Mouse (Mus musculus) heart, postnatal 25 days (tissue): ENCODE data around the gene Arl14ep. TPM values are rescaled to one million over a fixed set of nuclear protein-coding genes. Genes with fewer than 3 reads are reported as not detected.
A peak's percentile ranks its signal among the peaks of the same experiment; 100 is the strongest.
"Not testable (repeated sequence)": the region's sequence is repeated elsewhere in the genome, so short reads cannot be mapped to it uniquely, and the experiment has no call there.

Experiments used
- DNase-seq: peaks from one replicate; pipeline ENCODE4 v3.0.0; 2022; ENCODE audit warnings: low spot score
- intact Hi-C: fragments of 180-260 bp; cut with DNase I; formaldehyde crosslinking; loops from one replicate; pipeline ENCODE4 v1.15.1; 2025
- total RNA-seq, 2 experiments: library from RNA; stranded (reverse); gene quantifications; 2 replicates each; pipeline ENCODE4 v1.2.3; 2021

Arl14ep gene
- 10 to 100 TPM; 10.4 to 11.0 TPM for total RNA-seq

DNA sequence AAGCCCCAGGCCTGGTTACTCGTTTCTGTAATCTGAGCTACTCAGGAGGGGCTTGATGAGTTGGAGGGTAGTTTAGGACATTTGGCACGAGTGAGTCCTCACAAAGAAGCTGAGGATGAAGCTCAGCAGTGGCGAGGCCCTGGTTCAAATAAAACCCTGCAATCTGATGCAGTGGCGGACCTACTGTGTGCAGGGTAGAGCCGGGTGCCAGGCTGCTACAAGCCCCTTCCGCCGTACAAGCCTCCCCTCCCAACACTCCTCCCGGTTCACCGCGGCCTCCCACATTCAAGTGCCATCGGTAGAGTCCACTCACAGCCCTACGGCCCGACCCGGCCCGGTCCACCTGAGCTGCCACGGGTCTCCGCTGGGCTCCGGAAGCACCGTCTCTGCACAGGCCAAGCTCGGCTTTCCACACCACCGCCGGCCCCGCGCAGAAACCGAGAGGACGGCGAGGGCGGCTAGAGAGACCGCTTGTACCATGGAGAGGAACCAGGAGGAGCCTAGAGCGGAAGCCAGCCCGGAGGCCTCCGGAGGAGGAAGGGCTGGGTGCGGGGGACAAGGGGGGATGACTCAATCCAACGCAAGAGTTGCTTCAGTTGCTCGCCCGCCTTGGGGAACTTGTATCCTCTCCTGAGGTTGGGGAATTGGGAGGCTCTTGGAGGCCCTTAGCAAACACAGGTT, at the start of gene Arl14ep:
Gene Arl14ep, minus strand, starts transcription at position 466 of the 681 bp plus-strand sequence.
- intact Hi-C loops: no loop called here
- DNase-seq: peak; percentile 73

DNA sequence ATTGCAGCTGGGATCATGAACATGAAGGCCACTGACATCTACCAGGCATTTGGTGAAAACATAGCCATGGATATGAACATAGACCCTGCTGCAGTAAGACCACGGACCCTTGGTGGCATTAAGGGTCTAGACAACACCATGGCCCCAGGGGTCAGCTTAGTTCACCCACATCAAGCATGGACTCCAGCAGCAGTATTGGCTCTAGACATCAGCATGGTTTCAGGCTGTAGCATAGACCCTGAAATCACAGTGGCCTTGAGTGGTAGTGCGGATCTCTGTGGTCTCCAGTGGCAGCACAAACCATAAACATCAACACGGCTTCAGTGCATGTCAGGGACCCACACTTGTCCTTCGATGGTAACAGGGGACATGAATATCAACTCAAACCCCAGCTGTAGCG, 48.5 kb upstream of the Arl14ep start:
- intact Hi-C loops: no loop called here
- DNase-seq: no peak

DNA sequence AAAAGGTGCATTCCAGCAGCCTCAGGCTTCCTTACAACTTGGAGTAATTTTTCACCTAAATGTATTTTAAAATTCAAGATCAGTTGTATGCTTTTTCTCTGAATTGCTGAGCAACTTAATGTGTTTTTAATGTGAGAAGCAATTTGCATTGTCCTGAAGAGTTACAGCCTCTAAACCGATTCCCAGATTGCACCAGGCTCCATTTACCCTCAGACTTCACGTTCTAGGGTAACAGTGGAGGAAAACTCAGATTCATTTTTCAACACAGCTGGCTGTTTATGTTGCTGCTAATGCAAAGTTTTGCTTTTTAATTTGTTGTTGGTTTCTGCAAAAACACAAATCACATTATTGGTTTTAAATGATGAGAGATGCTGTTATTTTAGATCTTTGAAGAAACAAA, 45.1 kb upstream of the Arl14ep start:
- no peak for DNase-seq
- intact Hi-C loops: no loop called here

DNA sequence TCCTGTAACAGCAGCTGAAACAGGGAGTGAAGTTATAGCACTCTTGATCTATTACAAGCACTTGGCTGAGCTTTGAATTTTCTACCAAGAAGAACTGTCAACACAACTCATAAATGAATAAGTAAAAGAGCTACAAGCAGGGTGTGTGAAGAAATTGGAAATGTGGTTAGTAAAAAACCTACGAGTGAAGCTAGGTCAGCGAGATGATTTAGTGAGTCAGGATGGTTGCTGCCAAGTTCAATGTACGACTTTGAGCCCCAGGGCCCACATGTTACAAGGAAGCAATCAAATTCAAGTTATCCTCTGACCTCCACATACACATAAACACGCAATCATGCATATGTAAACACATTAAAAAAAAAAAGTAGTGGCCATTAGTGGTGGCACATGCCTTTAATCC, 38.9 kb upstream of the Arl14ep start:
- intact Hi-C loops: no loop called here
- no peak for DNase-seq

DNA sequence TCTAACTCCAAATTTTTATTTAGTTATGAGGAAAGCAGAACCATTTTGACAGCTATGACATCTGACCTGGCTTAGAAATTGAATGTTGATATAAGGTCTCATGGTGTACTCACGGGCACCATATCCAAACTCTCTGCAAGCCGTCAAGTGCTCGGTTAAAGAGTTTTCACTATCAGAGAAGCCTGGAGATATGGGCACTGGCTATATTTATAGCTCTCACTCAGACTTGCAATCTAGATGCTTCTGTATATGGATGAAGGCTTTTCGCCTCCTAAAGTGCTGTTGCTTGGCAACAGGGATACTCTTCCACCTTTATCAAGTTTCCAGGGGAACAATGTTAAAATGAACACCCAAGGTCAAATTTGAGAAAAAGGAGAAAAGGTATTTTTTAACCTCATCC, 38.1 kb upstream of the Arl14ep start:
- no peak for DNase-seq
- intact Hi-C loops: no loop called here

DNA sequence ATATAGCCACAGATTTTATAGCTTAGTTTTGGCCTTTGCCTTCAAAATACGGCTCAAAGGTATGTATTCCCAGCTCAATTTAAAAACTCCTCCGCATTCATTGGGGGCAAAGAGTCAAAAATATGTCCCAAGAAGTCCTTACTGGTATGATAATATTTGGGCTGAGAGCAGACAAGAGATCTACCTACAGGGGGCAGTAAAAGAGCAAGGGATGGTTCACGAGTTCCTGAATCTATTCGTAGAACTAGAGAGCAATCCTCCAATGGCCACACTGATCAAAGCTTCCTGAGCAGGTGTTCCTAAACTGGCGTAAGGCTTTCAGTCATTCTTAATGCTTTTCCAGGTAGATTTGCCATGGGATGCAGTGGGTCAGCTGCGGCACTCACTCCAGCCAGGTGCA, 35.9 kb upstream of the Arl14ep start:
- intact Hi-C loops: no loop called here
- no peak for DNase-seq

DNA sequence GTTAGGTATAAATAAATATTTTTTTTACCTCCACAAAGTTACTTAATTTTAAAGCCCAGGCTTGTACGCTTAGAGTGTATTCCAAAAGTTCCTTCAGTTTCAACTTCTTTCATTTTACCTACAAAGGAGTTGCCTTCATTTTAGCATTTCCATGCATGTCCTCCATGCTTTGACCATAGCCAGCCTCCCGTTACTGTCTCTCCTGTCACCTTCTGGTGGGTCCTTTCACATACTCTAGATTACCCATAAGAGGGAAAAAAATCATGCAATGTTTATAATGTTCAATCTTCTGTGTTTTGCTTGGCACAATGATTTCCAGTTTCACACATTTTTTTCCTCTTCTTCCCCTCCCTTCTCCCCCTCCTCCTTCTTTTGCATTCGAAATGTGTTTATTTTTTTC, 32.2 kb upstream of the Arl14ep start:
- intact Hi-C loops: no loop called here

DNA sequence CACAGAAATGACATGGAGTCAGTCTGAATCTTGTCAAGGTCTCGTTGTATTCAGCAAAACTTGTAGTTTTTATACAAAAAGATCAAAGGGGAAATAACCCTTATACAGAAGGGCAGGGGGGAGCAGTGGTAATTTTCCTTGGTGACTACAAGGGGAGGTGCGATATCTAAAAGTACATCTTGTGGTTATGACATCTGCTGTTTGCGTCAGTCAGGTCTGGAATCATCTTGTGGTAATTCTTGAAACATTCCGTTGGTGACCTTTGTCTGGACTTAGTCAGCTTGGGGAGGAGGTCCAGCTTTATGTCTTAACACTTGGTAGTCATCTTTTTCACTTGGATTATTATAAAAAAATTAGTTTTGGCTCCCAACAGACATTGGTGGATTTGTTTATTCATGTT, 31.7 kb upstream of the Arl14ep start:
- DNase-seq, intact Hi-C loops: not testable (repeated sequence)

More for the DNA sequence above, 32.2 kb upstream of the Arl14ep start:
- DNase-seq: no peak

DNA sequence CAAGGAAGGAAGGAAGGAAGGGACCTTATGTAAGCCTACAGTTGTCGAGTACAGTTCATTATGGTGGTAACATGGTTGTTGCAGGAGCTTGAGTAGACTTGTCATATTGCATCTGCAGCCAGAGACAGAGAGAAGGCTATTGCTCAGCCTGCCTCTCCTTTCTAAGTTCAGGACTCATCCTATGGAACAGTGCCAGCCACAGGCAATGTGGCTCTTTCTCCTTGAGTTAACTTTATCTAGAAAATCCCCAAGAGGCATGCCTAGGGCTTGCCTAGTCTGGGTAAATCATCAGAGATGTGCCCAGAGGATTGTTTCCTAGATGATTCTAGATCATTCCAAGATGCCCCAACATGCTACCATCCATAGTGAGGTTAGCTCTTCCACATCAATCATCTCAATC, 17.0 kb upstream of the Arl14ep start:
- no peak for DNase-seq
- intact Hi-C loops: no loop called here

DNA sequence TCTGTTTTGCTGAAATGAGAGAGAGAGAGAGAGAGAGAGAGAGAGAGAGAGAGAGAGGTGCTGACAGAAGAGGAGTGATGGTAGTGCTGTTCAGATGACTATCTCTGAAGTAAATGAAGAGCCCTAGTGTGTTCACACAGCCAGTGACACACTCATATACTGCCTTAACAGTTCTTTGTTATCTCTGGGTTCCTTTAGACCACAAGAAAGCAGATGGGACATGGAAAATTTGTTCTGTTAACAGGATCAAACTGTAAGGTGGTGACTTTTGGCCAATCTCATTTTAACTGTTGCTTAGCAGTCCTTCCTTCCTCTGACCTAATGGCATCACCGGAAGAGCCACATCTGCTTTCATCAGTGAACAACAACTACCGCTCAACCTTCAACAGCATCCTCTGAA, 10.7 kb upstream of the Arl14ep start:
- no peak for DNase-seq
- intact Hi-C loops: no loop called here

DNA sequence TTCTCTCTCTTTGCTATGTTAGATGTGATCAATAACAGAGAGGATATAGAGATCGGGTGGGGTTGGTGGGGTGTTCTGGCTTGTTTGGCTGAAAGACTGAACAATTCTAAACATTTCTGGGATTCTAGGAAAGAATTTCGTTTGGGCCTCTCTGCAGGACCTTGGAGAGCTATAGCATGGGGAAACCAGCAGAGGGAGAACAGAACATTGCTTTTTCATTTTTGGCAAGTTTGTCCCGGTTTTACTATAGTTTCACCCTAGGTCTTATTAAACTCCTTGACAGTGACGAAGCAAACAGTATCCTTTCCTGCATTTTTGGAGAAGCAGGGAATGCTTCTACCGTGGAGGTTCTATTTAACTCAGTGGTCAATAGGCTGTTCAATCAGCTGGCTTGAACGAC, 8.3 kb upstream of the Arl14ep start:
- intact Hi-C loops: no loop called here

DNA sequence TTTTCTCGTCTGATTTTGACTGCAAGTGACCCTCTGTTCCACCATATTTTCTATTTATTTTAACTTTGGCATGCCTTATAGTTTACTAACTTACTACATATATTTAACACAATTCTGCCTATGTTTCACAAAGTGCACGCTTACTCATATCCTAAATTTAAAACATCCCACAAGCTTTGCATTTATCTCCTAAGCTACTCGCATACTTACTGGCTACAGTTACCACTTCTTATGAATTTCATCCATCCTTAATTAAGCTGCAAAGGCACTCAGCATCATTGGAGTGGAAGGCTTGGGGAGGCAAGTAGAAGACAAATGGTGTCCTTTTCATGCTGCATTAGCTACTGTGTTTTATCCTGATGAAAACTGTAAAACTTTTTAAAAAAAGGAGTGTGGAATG, 2.2 kb upstream of the Arl14ep start:
- DNase-seq: no peak
- intact Hi-C loops: loop anchor here (5.0 kb wide), 1 partner anchor 901 kb away; no protein-coding TSS in a partner anchor

More for the DNA sequence above, 8.3 kb upstream of the Arl14ep start:
- no peak for DNase-seq

DNA sequence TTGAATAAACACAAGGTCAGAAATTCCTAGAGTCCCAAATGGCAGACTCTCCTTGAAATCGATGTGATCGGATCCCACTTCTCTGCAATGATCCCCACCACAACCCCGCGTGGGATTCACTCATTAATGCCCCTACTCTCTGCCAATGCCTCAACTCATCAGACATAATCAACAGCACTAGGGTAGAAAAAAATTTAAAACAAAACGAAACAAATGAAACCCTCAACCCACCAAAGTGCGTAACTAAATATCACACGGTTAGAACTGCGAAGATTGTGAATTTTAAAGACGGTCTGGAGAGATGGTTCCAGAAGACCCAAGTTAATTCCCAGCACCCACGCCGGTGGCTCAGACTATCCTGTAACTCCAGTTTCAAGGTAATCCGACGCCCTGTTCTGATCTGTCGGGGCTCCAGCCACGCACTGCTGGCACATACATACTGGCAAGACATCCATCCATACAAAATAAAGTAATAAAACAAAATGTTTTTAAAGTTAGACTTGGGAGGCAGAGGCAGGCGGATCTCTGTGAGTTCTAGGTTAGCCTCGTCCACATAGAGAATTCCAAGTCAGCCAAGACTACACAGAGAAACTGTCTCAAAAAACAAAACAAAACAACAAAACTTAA, 779 bp downstream of the Arl14ep start:
- intact Hi-C loops: no loop called here
- DNase-seq: no peak

DNA sequence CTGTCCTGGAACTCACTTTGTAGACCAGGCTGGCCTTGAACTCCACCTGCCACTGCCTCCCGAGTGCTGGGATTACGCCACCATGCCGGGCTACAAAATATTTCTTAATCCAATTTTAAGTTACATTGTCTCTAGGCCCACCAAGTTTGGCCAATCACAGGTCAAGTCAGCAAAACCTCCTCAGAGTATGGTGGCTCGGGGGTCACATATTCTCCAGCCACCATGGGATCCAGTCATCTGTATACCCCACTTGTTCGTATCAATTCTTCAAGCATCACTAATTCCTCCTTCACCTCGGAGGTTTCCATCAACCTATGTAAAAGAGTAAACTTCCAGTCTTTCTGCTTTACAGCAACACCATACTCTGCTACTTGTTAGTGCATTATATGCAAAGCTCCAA, 1.4 kb downstream of the Arl14ep start:
- intact Hi-C loops: no loop called here
- no peak for DNase-seq

DNA sequence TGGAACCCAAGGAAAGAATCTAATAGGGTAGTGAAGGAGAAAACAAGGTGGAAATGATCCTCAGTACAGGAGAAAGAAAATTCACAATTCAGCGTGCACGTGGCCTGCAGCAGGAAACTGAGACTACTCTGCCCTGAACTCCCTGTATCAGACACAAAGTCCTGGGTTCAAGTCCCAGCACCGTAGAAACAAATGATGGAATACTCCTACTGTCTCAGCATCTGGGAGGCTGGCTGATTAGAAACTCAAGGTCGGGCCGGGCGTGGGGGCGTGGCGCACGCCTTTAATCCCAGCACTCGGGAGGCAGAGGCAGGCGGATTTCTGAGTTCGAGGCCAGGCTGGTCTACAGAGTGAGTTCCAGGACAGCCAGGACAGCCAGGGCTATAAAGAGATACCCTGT, 3.3 kb downstream of the Arl14ep start:
- no peak for DNase-seq
- intact Hi-C loops: no loop called here

DNA sequence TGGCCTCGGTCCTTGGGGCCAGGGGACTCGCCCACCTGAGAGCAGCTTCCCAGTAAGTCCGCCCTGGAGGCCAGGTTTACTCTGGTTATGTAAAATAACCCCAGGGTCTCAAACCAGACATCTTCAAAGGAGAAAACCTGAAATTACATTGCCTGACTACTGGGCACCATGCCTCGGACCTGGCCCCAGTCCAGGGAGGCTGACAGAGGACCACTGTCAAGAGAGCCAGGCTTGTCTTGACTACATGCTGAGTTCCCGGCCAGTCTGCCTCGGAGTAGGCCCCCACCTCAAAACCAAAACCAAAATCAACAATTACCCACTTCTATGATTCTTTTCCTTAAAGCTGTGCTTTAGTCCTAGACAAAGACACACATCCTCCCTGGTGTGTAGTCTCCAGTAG, 5.9 kb downstream of the Arl14ep start:
- intact Hi-C loops: no loop called here
- DNase-seq: no peak

DNA sequence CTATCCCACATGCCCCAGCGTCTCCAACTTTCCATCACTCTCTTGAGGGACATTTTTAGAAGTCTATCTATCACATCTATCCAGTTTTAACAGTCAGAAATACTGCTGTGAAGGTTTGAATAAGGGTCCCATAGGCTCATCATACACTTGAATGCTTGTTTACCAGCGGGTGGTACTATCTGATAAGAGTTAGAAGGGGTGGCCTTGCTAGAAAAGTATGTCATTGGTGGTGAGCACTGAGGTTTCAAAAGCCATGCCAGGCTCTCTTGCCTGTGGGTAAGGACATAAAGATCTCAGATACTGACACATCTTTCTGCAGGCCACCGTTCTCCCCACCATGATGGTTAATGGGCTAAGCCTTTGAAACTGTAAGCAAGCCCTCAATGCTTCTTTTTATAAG, 10.7 kb downstream of the Arl14ep start:
- intact Hi-C loops: no loop called here
- DNase-seq: no peak

DNA sequence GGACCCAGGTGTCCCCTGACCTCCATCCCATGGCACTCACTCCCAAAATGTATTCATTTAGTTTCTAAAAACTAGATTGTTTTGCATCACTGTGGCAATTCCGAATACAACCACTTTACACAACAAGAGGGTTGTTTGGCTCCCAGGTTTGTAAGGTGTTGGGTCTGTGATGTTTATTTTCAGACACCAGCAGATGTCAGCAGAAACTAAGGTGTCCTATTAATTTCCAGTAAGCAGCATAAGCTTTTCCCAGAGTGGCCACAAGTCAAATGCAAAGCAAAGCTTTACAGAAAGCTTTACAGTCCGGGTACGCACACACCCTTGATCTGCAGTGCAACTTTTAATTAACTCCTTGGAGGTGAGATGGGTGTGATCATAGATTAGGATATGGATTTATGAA, 12.6 kb downstream of the Arl14ep start:
- intact Hi-C loops: no loop called here

DNA sequence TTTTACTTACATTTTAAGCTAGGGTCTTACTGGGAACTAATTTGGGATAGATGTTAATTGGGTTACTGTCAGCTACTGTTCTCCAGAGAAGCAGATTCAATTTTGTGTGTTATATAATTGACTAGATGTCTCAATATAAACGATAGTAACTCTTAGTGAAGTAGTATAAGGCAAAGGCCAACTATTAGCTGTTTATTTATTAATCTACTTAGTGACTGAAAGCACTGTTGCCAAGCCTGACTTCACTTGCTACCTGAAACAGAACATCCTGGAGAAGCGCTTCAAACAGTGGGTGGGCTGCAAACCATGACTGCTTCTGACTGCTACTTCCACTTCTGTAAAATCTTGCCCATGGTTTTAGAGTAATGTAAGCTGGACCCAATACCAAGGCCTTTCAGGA, 13.2 kb downstream of the Arl14ep start:
- intact Hi-C loops: no loop called here
- no peak for DNase-seq

More for the DNA sequence above, 12.6 kb downstream of the Arl14ep start:
- DNase-seq: no peak

DNA sequence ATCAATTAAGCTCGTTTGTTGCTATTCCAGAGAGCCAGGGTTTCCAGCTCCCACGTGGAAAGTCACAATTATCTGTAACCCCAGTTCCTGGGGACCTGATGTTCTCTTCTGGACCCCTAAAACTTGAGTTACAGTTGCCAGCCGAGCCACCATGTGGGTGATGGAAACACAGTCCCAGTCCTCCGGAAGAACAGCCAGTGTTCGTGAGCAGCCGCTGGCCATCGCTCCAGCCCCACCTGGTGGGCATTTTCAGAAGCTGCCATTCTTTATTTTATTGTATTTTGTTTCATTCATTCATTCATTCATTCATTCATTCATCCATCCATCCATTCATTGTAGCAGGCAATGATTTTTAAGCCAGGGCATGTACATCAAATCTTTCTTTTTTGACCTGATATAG, 14.0 kb downstream of the Arl14ep start:
- intact Hi-C loops: no loop called here
- no peak for DNase-seq

DNA sequence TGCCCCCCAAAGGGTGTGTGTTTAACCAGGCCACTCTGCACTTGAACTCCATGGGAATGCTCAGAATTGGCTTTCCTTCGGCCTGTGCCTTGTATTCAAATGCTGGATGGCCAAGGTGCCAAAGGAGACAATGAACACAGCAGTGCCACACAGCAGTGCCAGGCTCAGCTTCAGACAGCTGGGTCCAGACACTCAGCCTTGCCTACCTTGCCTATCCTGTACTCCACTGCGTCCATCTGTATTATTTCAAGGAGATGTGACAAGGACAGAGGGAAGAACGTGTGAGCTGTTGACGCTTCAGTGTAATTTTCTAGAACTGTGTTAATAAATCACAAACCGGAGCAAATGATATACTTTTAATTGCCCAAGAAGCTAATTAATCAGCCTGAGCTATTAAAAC, 14.8 kb downstream of the Arl14ep start:
- no peak for DNase-seq
- intact Hi-C loops: loop anchor here (2.0 to 10.0 kb wide), 4 partner anchors 267 to 765 kb away; partner anchors contain the start of gene Mpped2

DNA sequence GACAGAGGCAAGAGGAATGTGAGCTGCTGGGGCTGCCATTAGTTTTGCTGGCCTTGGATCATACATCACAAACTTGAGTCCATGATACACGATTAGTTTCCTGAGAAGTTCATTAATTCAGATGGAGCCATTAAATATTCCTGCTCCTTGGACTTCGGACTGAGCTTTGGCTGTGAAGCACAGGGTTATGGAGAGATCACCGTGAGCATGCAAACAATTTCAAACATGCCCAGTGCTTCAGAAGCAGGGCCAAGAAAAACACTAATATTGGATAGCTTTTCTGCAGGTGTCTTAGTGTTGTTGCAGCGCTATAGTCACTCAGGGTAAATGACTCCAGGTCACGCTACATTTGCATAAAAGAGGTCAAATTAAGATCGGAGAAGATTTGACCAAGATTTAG, 15.3 kb downstream of the Arl14ep start:
- DNase-seq: no peak
- intact Hi-C loops: loop anchor here (2.0 to 10.0 kb wide), 4 partner anchors 267 to 764 kb away; partner anchors contain the start of gene Mpped2
